Mouse (Mus musculus) neural tube, embryonic 14.5 days (tissue): ENCODE results near the gene Abcc10. TPM values are rescaled to one million over a fixed set of nuclear protein-coding genes. Genes with fewer than 3 reads are reported as not detected.

Experiments
- ATAC-seq: fragments of 200-750 bp; cut with Nextera tagmentation; 2 replicates; pipeline ENCODE4 v1.8.0; 2017; ENCODE audit warnings: low read depth, mild to moderate bottlenecking, moderate TSS enrichment, moderate library complexity
- H3K27ac ChIP-seq: fragments of 300-500 bp; sonication (generic); 2 replicates; pipeline ENCODE4 v1.5.1; 2014; ENCODE audit warnings: low read depth, mild to moderate bottlenecking, control low read depth, low read length, moderate library complexity, mixed read lengths
- H3K27me3 ChIP-seq: fragments of 300-500 bp; sonication (generic); 2 replicates; pipeline ENCODE4 v1.6.1; 2014; ENCODE audit warnings: low read length; ENCODE audit not compliant: control insufficient read depth, insufficient read depth
- H3K36me3 ChIP-seq: fragments of 300-500 bp; sonication (generic); 2 replicates; pipeline ENCODE4 v1.6.1; 2014; ENCODE audit warnings: low read length, mixed read lengths; ENCODE audit not compliant: control insufficient read depth, insufficient read depth
- H3K4me1 ChIP-seq: fragments of 300-500 bp; sonication (generic); 2 replicates; pipeline ENCODE4 v1.6.1; 2014; ENCODE audit warnings: low read length; ENCODE audit not compliant: control insufficient read depth, insufficient read depth
- H3K4me2 ChIP-seq: fragments of 300-500 bp; sonication (generic); 2 replicates; pipeline ENCODE4 v1.6.1; 2014; ENCODE audit warnings: mild to moderate bottlenecking, low read depth, low read length, control low read depth
- H3K4me3 ChIP-seq: fragments of 300-500 bp; sonication (generic); 2 replicates; pipeline ENCODE4 v1.5.1; 2014; ENCODE audit warnings: low read depth, low read length, control low read depth, mixed read lengths
- H3K9ac ChIP-seq: fragments of 300-500 bp; sonication (generic); replicated peaks from 2 replicates; pipeline ENCODE4 v1.6.1; 2014; ENCODE audit warnings: low read depth, mild to moderate bottlenecking, control low read depth, low read length, mixed read lengths
- H3K9me3 ChIP-seq: fragments of 300-500 bp; sonication (generic); 2 replicates; pipeline ENCODE4 v1.6.1; 2016; ENCODE audit warnings: low read length; ENCODE audit not compliant: control insufficient read depth
- WGBS: fragments of 180-500 bp; shearing (Covaris S2); extraction: QIAGEN DNeasy Blood & Tissue Kit; methylation state at CpG from one replicate; pipeline ENCODE4 v1.1.7; 2014; 5-methylcytosine and 5-hydroxymethylcytosine counted together
- polyA plus RNA-seq: library from polyadenylated mRNA; unstranded; fragments of >200 nt; fragmentation: Nextera tagmentation; extraction: Ambion mirVana; gene quantifications from 2 replicates; pipeline ENCODE4 v1.2.1, GENCODE M21; 2014

Gene Abcc10
- polyA plus RNA-seq, 1 experiment from 2014 or later = 9.3 TPM

- peak; percentile 99 for ATAC-seq
- under 1% methylated on average over 37 of the region's 37 CpGs for WGBS
- Histone ChIP-seq H3K27me3 (no peaks in the 10 kb centered on the region), H3K9ac (peak within 1 kb of the TSS; percentile 65), H3K9me3 (no peaks in the 10 kb centered on the region), H3K36me3 (no peaks in the 10 kb centered on the region), H3K4me3 (peak within 1 kb of the TSS; percentile 59), H3K27ac (peak within 1 kb of the TSS; percentile 44; the same call in 1 of the 2 replicates), H3K4me1 (peaks cover 4% of the 10 kb centered on the region; the same call in 1 of the 2 replicates), H3K4me2 (peak within 1 kb of the TSS; percentile 97)
Observed at GRCm38 (mm10) chr17:46282483-46283123, 45.5 kb downstream of the Abcc10 start, which contains the start of gene Tjap1. Gene Tjap1, minus strand, starts transcription at chr17:46283026.

GRCm38 (mm10) chr17:46278011-46278765 lies 50.0 kb downstream of the Abcc10 start:
- peaks cover 4% of the 10 kb centered on the region; the same call in 1 of the 2 replicates for H3K4me1 ChIP-seq
- H3K27ac ChIP-seq = no peak overlapping the region
- H3K9me3 ChIP-seq = no peaks in the 10 kb centered on the region
- H3K27me3 ChIP-seq = no peaks in the 10 kb centered on the region
- WGBS = 95% methylated on average over 12 of the region's 12 CpGs
- no peak overlapping the region for H3K4me2 ChIP-seq
- H3K9ac ChIP-seq = no peak overlapping the region
- ATAC-seq = no peak
- no peaks in the 10 kb centered on the region for H3K36me3 ChIP-seq
- H3K4me3 ChIP-seq = no peak overlapping the region

DNA sequence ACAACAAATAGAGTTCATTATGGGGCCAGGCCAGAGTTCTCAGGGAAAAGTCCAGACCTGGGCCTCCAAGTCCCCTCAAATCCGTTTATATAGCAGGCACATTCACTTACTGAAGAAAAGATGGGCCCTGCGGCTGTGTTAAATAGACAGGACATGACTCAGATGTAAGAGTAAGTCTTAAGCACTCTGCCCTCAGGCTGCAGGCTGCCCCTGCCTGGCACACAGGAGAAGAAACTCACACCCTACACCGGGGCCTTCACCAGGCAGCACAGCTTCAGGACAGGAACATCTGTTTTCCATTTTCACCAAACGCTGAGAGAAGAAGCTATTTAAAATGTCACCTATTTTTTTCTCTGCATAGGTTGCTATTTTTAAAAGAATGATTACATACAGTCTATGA lies 50.6 kb downstream of the Abcc10 start:
- 84% methylated on average over 4 of the region's 4 CpGs for WGBS
- no peaks in the 10 kb centered on the region for H3K9me3 ChIP-seq
- H3K9ac ChIP-seq = no peak overlapping the region
- H3K27ac ChIP-seq = no peak overlapping the region
- no peak overlapping the region for H3K4me2 ChIP-seq
- H3K27me3 ChIP-seq = no peaks in the 10 kb centered on the region
- ATAC-seq = no peak
- H3K36me3 ChIP-seq = no peaks in the 10 kb centered on the region
- H3K4me3 ChIP-seq = no peak overlapping the region
- H3K4me1 ChIP-seq = peaks cover 4% of the 10 kb centered on the region; the same call in 1 of the 2 replicates

DNA sequence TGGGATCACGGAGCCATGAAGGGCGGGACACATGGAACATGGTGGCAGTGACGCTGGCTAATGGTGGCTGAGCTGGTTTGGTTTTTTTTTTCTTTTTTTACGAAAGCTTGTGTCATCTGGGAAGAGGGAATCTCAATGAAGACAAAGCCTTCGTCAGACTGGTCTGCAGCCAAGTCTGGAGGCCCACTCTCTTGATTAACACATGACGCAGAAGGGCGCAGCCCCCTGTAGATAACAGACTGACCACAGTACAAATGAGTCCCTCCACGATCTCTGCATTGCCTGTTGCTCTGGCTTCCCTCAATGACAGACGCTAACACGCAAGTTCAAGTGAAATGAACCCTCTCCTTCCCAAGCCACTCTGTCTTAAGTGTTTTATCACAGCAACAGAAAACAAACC lies 52.6 kb downstream of the Abcc10 start:
- Histone ChIP-seq H3K27me3 (no peaks in the 10 kb centered on the region), H3K9ac (no peak overlapping the region), H3K9me3 (no peaks in the 10 kb centered on the region), H3K4me1 (no peaks in the 10 kb centered on the region), H3K4me2 (no peak overlapping the region), H3K27ac (no peak overlapping the region), H3K36me3 (peaks cover 8% of the 10 kb centered on the region; the same call in 1 of the 2 replicates), H3K4me3 (no peak overlapping the region)
- ATAC-seq = no peak
- WGBS = 91% methylated on average over 10 of the region's 10 CpGs

DNA sequence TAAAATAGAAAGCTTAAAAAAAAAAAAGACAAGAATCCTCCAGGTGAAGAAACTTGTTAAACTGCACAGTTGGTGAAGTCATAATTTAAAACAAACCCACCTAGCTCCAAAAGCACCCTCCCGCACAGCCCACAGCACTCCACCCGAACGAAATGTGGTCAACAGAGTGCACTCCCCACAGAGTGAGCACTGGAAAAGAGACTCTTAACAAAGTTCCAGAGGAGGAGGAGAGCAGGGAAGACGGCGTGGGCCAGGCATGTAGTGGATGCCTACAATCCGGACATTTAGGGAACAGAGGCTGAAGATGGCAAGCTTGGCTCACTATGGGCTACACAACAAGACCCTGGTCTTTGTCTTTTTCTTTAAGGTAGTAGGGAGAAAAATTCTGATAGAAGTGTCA lies 53.1 kb downstream of the Abcc10 start:
- no peak for ATAC-seq
- Histone ChIP-seq H3K4me3 (no peak overlapping the region), H3K9me3 (no peaks in the 10 kb centered on the region), H3K36me3 (peaks cover 9% of the 10 kb centered on the region; the same call in 1 of the 2 replicates), H3K27me3 (no peaks in the 10 kb centered on the region), H3K4me1 (no peaks in the 10 kb centered on the region), H3K9ac (no peak overlapping the region), H3K4me2 (no peak overlapping the region), H3K27ac (no peak overlapping the region)
- WGBS = 90% methylated on average over 6 of the region's 6 CpGs

DNA sequence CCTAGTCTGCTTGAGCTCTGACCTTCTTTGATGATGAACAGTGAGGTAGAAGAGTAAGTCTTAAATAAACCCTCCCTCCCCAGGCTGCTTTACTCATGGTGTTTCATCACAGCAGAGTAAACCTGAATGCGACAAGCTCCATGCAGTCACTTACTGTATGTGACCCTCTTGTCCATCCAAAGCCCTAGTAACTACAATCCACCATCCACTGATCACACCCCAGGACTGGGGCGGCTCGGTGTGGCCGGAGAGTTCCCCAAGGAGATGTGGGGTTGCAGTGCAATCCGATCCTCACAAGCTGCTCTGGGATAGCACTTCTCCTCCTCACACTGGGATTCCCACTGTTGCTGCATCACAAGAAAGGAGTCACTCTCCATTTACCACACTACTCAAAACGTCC lies 53.7 kb downstream of the Abcc10 start:
- H3K9me3 ChIP-seq = no peaks in the 10 kb centered on the region
- no peaks in the 10 kb centered on the region for H3K27me3 ChIP-seq
- no peak overlapping the region for H3K4me2 ChIP-seq
- no peak for ATAC-seq
- no peak overlapping the region for H3K4me3 ChIP-seq
- 86% methylated on average over 6 of the region's 6 CpGs for WGBS
- peaks cover 13% of the 10 kb centered on the region; the same call in 1 of the 2 replicates for H3K36me3 ChIP-seq
- no peaks in the 10 kb centered on the region for H3K4me1 ChIP-seq
- H3K27ac ChIP-seq = no peak overlapping the region
- H3K9ac ChIP-seq = no peak overlapping the region

- Histone ChIP-seq H3K36me3 (peaks cover 13% of the 10 kb centered on the region; the same call in 1 of the 2 replicates), H3K9me3 (no peaks in the 10 kb centered on the region), H3K27me3 (no peaks in the 10 kb centered on the region), H3K27ac (no peak overlapping the region), H3K4me3 (no peak overlapping the region), H3K9ac (no peak overlapping the region), H3K4me1 (no peaks in the 10 kb centered on the region), H3K4me2 (no peak overlapping the region)
- 68% methylated on average over 1 of the region's 1 CpGs for WGBS
- no peak for ATAC-seq
Observed at GRCm38 (mm10) chr17:46273803-46274236, 54.3 kb downstream of the Abcc10 start.

DNA sequence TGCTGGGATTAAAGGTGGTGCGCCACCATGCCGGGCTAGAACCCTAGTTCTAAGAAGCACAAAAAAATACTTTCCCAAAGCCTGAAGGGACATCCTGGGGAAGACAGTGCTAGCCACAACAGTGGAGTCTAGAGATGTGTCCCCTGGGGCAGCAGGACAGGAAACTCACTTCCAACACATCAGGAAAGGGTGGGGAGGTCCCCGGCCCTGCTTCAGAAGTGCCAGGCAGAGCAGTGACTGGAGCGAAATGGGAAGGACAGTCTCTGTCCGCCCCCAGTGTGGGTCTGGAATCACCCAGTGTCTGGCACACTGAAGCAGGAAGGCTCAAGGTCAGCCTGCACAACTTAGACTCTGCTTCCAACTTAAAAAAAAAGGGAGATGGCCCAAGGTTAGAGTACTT lies 55.5 kb downstream of the Abcc10 start:
- H3K4me1 ChIP-seq = no peaks in the 10 kb centered on the region
- H3K9me3 ChIP-seq = no peaks in the 10 kb centered on the region
- peaks cover 13% of the 10 kb centered on the region; the same call in 1 of the 2 replicates for H3K36me3 ChIP-seq
- no peak overlapping the region for H3K4me3 ChIP-seq
- H3K27me3 ChIP-seq = no peaks in the 10 kb centered on the region
- no peak for ATAC-seq
- no peak overlapping the region for H3K27ac ChIP-seq
- H3K4me2 ChIP-seq = no peak overlapping the region
- no peak overlapping the region for H3K9ac ChIP-seq
- WGBS = 90% methylated on average over 5 of the region's 5 CpGs

DNA sequence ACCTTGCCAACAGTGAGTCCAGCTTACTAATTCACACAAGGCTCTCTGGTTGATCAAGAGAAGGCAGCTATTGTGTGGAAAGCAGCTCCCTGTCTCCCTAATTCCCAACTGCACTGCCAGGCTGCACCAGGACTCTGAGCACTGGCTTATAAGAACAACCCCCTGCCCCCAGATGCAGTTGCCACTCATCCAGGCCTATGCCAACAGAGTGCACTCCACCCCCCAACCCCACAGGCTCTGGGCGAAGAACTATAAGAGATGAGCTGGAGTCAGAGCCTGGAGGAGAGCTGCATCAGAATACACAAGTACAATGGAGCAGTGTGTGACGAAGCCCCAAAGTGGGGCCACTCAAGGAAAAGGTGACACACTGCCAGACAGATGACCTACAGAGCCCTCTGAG lies 56.1 kb downstream of the Abcc10 start:
- H3K9me3 ChIP-seq = no peaks in the 10 kb centered on the region
- H3K27ac ChIP-seq = no peak overlapping the region
- no peak overlapping the region for H3K9ac ChIP-seq
- H3K4me2 ChIP-seq = no peak overlapping the region
- H3K4me3 ChIP-seq = no peak overlapping the region
- no peak for ATAC-seq
- no peaks in the 10 kb centered on the region for H3K27me3 ChIP-seq
- H3K4me1 ChIP-seq = no peaks in the 10 kb centered on the region
- WGBS = 80% methylated on average over 2 of the region's 2 CpGs
- H3K36me3 ChIP-seq = peaks cover 17% of the 10 kb centered on the region; the same call in 1 of the 2 replicates
